Mouse (Mus musculus): ENCODE data around the gene Tmem253. TPM values are rescaled to one million over a fixed set of nuclear protein-coding genes. Genes with fewer than 3 reads are reported as not detected.

The Tmem253 gene
- polyA plus RNA-seq, 1 experiment from 2014 or later: 0.23 TPM

DNA sequence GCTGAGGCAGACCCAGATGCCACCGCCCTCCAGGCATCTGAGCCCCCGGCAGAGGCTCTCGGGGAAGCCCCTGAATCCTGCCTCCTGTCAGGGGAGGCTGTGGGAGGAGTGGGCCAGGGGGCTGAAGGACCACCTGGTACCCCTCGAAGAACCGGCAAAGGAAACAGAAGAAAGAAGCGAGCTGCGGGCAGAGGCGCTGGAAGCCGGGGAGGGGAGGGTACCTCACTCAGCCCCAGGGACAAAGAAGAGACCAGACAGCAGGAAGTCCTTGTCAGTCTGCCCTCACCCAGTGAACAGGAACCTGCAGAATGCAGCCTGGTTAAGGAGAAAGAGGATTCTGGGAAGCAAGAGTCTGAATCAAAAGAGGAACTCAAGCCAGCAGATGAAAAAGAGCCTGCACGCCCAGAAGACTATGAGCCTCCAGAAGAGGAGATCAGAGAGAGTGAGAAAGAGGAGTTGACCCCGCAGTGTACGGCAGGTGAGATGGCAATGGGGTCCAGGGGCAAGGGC lies 25.9 kb upstream of the Tmem253 start:
- peaks cover 52% of the 10 kb centered on the region for H3K36me3 ChIP-seq (replicated peaks)
- peak overlapping the region; percentile 20; the same call in 1 of the 2 replicates for H3K4me2 ChIP-seq
- H3K9ac ChIP-seq: no peak overlapping the region
- WGBS (ENCODE audit: insufficient replicate concordance): 37% methylated on average over 12 of the region's 12 CpGs
- no peak for ATAC-seq (ENCODE audit: insufficient read depth)
- peaks cover 43% of the 10 kb centered on the region for H3K4me1 ChIP-seq (replicated peaks)
- H3K9me3 ChIP-seq (replicated peaks): no peaks in the 10 kb centered on the region
- H3K27me3 ChIP-seq: no peaks in the 10 kb centered on the region
- H3K27ac ChIP-seq (replicated peaks): no peak overlapping the region
- H3K4me3 ChIP-seq (replicated peaks): no peak overlapping the region

GRCm38 (mm10) chr14:51994453-51994852 lies 21.0 kb upstream of the Tmem253 start:
- Histone ChIP-seq H3K9me3 (replicated peaks) (no peaks in the 10 kb centered on the region), H3K27ac (replicated peaks) (no peak overlapping the region), H3K4me3 (replicated peaks) (no peak overlapping the region), H3K27me3 (no peaks in the 10 kb centered on the region), H3K9ac (no peak overlapping the region), H3K4me1 (replicated peaks) (peaks cover 9% of the 10 kb centered on the region), H3K36me3 (replicated peaks) (peaks cover 74% of the 10 kb centered on the region), H3K4me2 (no peak overlapping the region)
- WGBS (ENCODE audit: insufficient replicate concordance): 65% methylated on average over 4 of the region's 4 CpGs
- no peak for ATAC-seq (ENCODE audit: insufficient read depth)

DNA sequence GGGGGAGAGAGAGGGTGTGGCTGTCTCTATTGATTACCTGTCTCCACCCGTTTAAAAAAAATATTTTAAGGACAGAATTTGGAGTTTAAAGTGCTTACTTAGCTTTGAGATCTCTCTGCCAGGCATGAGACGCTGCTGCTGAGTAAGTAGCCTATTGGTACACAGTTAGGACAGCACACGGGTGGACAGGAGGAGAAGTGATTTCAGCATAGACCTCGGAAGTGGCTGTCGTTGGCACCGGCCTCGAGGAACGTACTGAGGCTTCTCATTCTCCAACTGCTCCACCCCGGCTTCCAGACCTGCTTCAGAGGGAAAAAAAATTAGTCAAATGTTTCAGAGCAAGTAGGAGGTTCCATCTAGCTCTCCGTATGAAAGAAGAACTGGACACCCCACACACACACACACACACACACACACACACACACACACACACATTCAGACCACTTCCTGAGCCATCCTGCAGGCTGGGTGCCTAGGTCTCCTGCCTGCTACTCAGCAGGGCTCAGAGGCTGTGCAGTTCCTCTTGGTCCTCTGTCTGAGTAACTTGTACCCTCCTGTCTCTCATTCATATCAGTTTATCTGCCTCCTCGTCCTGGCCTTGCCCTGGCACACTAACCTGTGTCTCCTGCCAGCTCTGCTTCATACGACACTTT lies 20.1 kb upstream of the Tmem253 start:
- Histone ChIP-seq H3K36me3 (replicated peaks) (peaks cover 75% of the 10 kb centered on the region), H3K27me3 (no peaks in the 10 kb centered on the region), H3K4me2 (no peak overlapping the region), H3K9ac (no peak overlapping the region), H3K9me3 (replicated peaks) (no peaks in the 10 kb centered on the region), H3K27ac (replicated peaks) (no peak overlapping the region), H3K4me3 (replicated peaks) (no peak overlapping the region), H3K4me1 (replicated peaks) (peaks cover 9% of the 10 kb centered on the region)
- no peak for ATAC-seq (ENCODE audit: insufficient read depth)
- WGBS (ENCODE audit: insufficient replicate concordance): 38% methylated on average over 12 of the region's 12 CpGs

- Histone ChIP-seq H3K27me3 (no peaks in the 10 kb centered on the region), H3K4me2 (no peak overlapping the region), H3K9me3 (replicated peaks) (no peaks in the 10 kb centered on the region), H3K27ac (replicated peaks) (no peak overlapping the region), H3K9ac (no peak overlapping the region), H3K4me1 (replicated peaks) (peaks cover 9% of the 10 kb centered on the region), H3K36me3 (replicated peaks) (peaks cover 72% of the 10 kb centered on the region), H3K4me3 (replicated peaks) (no peak overlapping the region)
- 80% methylated on average over 13 of the region's 13 CpGs for WGBS (ENCODE audit: insufficient replicate concordance)
- ATAC-seq (ENCODE audit: insufficient read depth): no peak
These were observed 19.1 kb upstream of the Tmem253 start for GRCm38 (mm10) chr14:51996231-51996841.

- H3K9me3 ChIP-seq (replicated peaks): no peaks in the 10 kb centered on the region
- 73% methylated on average over 17 of the region's 17 CpGs for WGBS (ENCODE audit: insufficient replicate concordance)
- H3K27me3 ChIP-seq: no peaks in the 10 kb centered on the region
- H3K27ac ChIP-seq (replicated peaks): no peak overlapping the region
- H3K4me3 ChIP-seq (replicated peaks): no peak overlapping the region
- H3K36me3 ChIP-seq (replicated peaks): peaks cover 70% of the 10 kb centered on the region
- peaks cover 9% of the 10 kb centered on the region for H3K4me1 ChIP-seq (replicated peaks)
- H3K9ac ChIP-seq: no peak overlapping the region
- H3K4me2 ChIP-seq: no peak overlapping the region
- no peak for ATAC-seq (ENCODE audit: insufficient read depth)
These were observed 18.6 kb upstream of the Tmem253 start for GRCm38 (mm10) chr14:51996866-51997265.

- no peaks in the 10 kb centered on the region for H3K27me3 ChIP-seq
- H3K36me3 ChIP-seq (replicated peaks): peaks cover 70% of the 10 kb centered on the region
- H3K4me3 ChIP-seq (replicated peaks): no peak overlapping the region
- no peak overlapping the region for H3K4me2 ChIP-seq
- no peak for ATAC-seq (ENCODE audit: insufficient read depth)
- H3K9me3 ChIP-seq (replicated peaks): no peaks in the 10 kb centered on the region
- H3K27ac ChIP-seq (replicated peaks): no peak overlapping the region
- 84% methylated on average over 14 of the region's 14 CpGs for WGBS (ENCODE audit: insufficient replicate concordance)
- no peak overlapping the region for H3K9ac ChIP-seq
- peaks cover 9% of the 10 kb centered on the region for H3K4me1 ChIP-seq (replicated peaks)
These were observed 18.0 kb upstream of the Tmem253 start for GRCm38 (mm10) chr14:51997483-51997882.

DNA sequence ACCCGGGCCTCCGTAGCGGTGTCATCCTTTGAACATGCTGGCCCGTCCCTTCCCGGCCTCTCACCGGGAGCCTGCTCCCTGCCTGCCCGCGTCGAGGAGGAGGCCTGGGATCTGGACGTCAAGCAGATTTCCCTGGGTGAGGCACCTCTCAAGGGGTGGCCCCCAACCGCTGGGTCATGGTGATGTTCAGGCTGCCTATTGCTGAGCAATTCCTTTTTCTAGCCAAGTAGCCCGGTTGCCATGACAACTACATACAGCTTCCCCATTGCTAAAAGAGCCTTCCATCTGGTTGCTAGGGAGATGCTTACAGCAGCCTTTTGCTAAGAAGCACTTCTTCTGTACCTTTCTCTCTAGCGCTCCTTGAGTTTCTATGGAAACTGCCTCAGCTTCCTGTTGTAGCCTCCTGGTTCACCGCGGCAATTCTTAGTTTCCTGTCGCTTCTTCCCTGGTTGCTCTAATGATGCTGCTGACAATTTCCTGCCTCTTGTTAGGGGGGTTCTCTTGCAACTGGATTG lies 11.4 kb upstream of the Tmem253 start:
- peaks cover 7% of the 10 kb centered on the region for H3K4me1 ChIP-seq (replicated peaks)
- ATAC-seq (ENCODE audit: insufficient read depth): no peak
- no peaks in the 10 kb centered on the region for H3K27me3 ChIP-seq
- WGBS (ENCODE audit: insufficient replicate concordance): 53% methylated on average over 16 of the region's 16 CpGs
- no peaks in the 10 kb centered on the region for H3K9me3 ChIP-seq (replicated peaks)
- H3K36me3 ChIP-seq (replicated peaks): peaks cover 80% of the 10 kb centered on the region
- H3K4me3 ChIP-seq (replicated peaks): no peak overlapping the region
- H3K27ac ChIP-seq (replicated peaks): no peak overlapping the region
- H3K9ac ChIP-seq: no peak overlapping the region
- H3K4me2 ChIP-seq: no peak overlapping the region

GRCm38 (mm10) chr14:52005141-52005540 lies 10.3 kb upstream of the Tmem253 start:
- Histone ChIP-seq H3K9ac (no peak overlapping the region), H3K36me3 (replicated peaks) (peaks cover 71% of the 10 kb centered on the region), H3K4me3 (replicated peaks) (no peak overlapping the region), H3K27ac (replicated peaks) (no peak overlapping the region), H3K9me3 (replicated peaks) (no peaks in the 10 kb centered on the region), H3K4me2 (no peak overlapping the region), H3K4me1 (replicated peaks) (peaks cover 11% of the 10 kb centered on the region), H3K27me3 (no peaks in the 10 kb centered on the region)
- 75% methylated on average over 7 of the region's 7 CpGs for WGBS (ENCODE audit: insufficient replicate concordance)
- no peak for ATAC-seq (ENCODE audit: insufficient read depth)

- no peaks in the 10 kb centered on the region for H3K27me3 ChIP-seq
- H3K36me3 ChIP-seq (replicated peaks): peaks cover 68% of the 10 kb centered on the region
- H3K27ac ChIP-seq (replicated peaks): no peak overlapping the region
- H3K4me3 ChIP-seq (replicated peaks): no peak overlapping the region
- 75% methylated on average over 6 of the region's 6 CpGs for WGBS (ENCODE audit: insufficient replicate concordance)
- H3K4me2 ChIP-seq: no peak overlapping the region
- no peak overlapping the region for H3K9ac ChIP-seq
- no peaks in the 10 kb centered on the region for H3K9me3 ChIP-seq (replicated peaks)
- ATAC-seq (ENCODE audit: insufficient read depth): no peak
- H3K4me1 ChIP-seq (replicated peaks): peaks cover 14% of the 10 kb centered on the region
These were observed 9.8 kb upstream of the Tmem253 start for GRCm38 (mm10) chr14:52005616-52006015.

DNA sequence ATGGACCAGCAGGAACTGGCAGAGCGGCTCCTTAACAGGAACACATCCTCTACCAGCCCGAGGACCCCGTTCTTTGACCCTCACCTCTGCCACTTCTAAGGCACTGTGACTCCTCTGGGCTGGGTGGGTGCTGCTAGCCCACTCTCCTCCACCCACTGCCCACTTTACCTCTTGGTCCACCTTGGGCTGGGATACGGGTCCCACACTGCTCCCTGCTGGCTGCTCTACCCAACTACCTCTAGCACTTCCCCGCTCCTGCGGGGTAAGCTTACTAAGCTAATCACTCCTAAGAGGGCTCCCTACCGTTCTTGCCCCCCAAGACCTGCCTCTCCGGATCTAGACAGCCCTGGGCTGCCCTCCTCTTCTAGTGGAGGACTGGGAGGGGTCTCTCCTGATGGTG lies 9.2 kb upstream of the Tmem253 start:
- no peaks in the 10 kb centered on the region for H3K9me3 ChIP-seq (replicated peaks)
- H3K36me3 ChIP-seq (replicated peaks): peaks cover 64% of the 10 kb centered on the region
- 78% methylated on average over 8 of the region's 8 CpGs for WGBS (ENCODE audit: insufficient replicate concordance)
- no peak overlapping the region for H3K9ac ChIP-seq
- H3K27me3 ChIP-seq: no peaks in the 10 kb centered on the region
- H3K4me1 ChIP-seq (replicated peaks): peaks cover 17% of the 10 kb centered on the region
- no peak overlapping the region for H3K4me3 ChIP-seq (replicated peaks)
- H3K27ac ChIP-seq (replicated peaks): no peak overlapping the region
- no peak for ATAC-seq (ENCODE audit: insufficient read depth)
- H3K4me2 ChIP-seq: no peak overlapping the region

GRCm38 (mm10) chr14:52006771-52007170 lies 8.7 kb upstream of the Tmem253 start:
- Histone ChIP-seq H3K27ac (replicated peaks) (no peak overlapping the region), H3K4me2 (no peak overlapping the region), H3K4me3 (replicated peaks) (no peak overlapping the region), H3K27me3 (no peaks in the 10 kb centered on the region), H3K9ac (no peak overlapping the region), H3K9me3 (replicated peaks) (no peaks in the 10 kb centered on the region), H3K36me3 (replicated peaks) (peaks cover 62% of the 10 kb centered on the region), H3K4me1 (replicated peaks) (peaks cover 17% of the 10 kb centered on the region)
- 89% methylated on average over 23 of the region's 23 CpGs for WGBS (ENCODE audit: insufficient replicate concordance)
- ATAC-seq (ENCODE audit: insufficient read depth): no peak

Measured in liver, embryonic 15.5 days (tissue).